ENCODE assay signal across 21 mouse cellular contexts in the genomic region with DNA sequence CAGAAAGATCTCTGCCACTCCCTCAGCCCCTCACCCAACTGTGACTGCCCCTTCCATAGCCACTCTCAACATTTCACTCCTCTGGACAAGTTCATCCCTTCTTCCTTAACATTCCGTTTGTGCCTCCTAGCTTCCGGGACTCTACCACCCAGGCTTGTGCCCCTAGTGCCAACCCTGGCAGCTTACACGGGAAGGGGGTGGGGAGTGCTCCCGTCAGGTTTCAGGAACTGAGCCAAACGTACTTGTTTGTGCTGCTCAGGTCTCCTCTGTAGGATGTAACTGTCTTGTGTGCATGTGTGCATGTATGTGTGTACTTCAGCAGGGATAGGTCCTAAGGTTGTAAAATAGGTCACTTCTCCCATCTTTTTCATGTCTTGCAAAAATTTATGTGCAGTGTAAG. TPM values are rescaled to one million over a fixed set of nuclear protein-coding genes. Genes with fewer than 3 reads are reported as not detected.
DNase-seq lines count a peak whose midpoint lies in the region; ATAC-seq and TF ChIP-seq lines count a peak whose summit lies in the region.
"Had no signal": no experiment of that assay in that cellular context is flagged by ENCODE, and none has a peak within 500 bp of the region (broad histone marks: within the 10 kb centered on the region; RNA-seq: fewer than 3 reads in every experiment).

No protein-coding gene starts in this region.

- H3K9ac ChIP-seq in forebrain, postnatal 0 days: no peak overlapping the region
- H3K9ac ChIP-seq in forebrain, embryonic 15.5 days (replicated peaks): no peak overlapping the region
- no peak overlapping the region for H3K9ac ChIP-seq in hindbrain, postnatal 0 days (replicated peaks; ENCODE audit: low read length)
- no peak overlapping the region for H3K9ac ChIP-seq in hindbrain, embryonic 16.5 days (ENCODE audit: low read depth, low read length)
- H3K9ac ChIP-seq: embryonic facial prominence, embryonic 12.5 days; forebrain, embryonic 12.5 days; heart, embryonic 13.5 days; hindbrain, embryonic 14.5 days had no signal

- no peak overlapping the region for H3K27ac ChIP-seq in forebrain, postnatal 0 days (ENCODE audit: low read depth, low read length)
- no peak overlapping the region for H3K27ac ChIP-seq in forebrain, embryonic 15.5 days (replicated peaks)
- no peak overlapping the region for H3K27ac ChIP-seq in hindbrain, postnatal 0 days
- no peak overlapping the region for H3K27ac ChIP-seq in hindbrain, embryonic 16.5 days (ENCODE audit: low read depth, low read length)
- H3K27ac ChIP-seq: embryonic facial prominence, embryonic 12.5 days; forebrain, embryonic 12.5 days; heart, embryonic 13.5 days; hindbrain, embryonic 10.5 days; hindbrain, embryonic 14.5 days had no signal

- no peaks in the 10 kb centered on the region for H3K27me3 ChIP-seq in forebrain, postnatal 0 days (ENCODE audit: insufficient read depth, low read length)
- H3K27me3 ChIP-seq in forebrain, embryonic 15.5 days: no peaks in the 10 kb centered on the region
- H3K27me3 ChIP-seq in hindbrain, postnatal 0 days (ENCODE audit: insufficient read depth, low read length): no peaks in the 10 kb centered on the region
- no peaks in the 10 kb centered on the region for H3K27me3 ChIP-seq in hindbrain, embryonic 16.5 days (replicated peaks; ENCODE audit: control insufficient read depth, insufficient read depth, low read length)
- H3K27me3 ChIP-seq: CH12.LX; embryonic facial prominence, embryonic 12.5 days; forebrain, embryonic 12.5 days; heart, embryonic 13.5 days; Patski had no signal

- no peak for ATAC-seq in forebrain, postnatal 0 days
- ATAC-seq in forebrain, embryonic 15.5 days (replicated peaks): no peak
- ATAC-seq in hindbrain, postnatal 0 days: no peak
- no peak for ATAC-seq in hindbrain, embryonic 16.5 days
- ATAC-seq in erythroid progenitor cell, adult 5-6 weeks (replicated peaks; ENCODE audit: low FRiP score, poor library complexity, severe bottlenecking): no peak
- ATAC-seq: activated CD4-positive, CD25-positive, alpha-beta regulatory T cell, adult 4 months; inflammation-experienced regulatory T-cells, adult 6 months; intestine, postnatal 0 days; Patski had no signal

- WGBS in forebrain, postnatal 0 days: 36% methylated on average over 5 of the region's 5 CpGs
- 36% methylated on average over 5 of the region's 5 CpGs for WGBS in forebrain, embryonic 15.5 days
- WGBS in hindbrain, postnatal 0 days: 35% methylated on average over 5 of the region's 5 CpGs
- WGBS in hindbrain, embryonic 16.5 days: 47% methylated on average over 5 of the region's 5 CpGs

- no peaks in the 10 kb centered on the region for H3K9me3 ChIP-seq in forebrain, postnatal 0 days (ENCODE audit: low read length)
- H3K9me3 ChIP-seq in forebrain, embryonic 15.5 days: no peaks in the 10 kb centered on the region
- no peaks in the 10 kb centered on the region for H3K9me3 ChIP-seq in hindbrain, postnatal 0 days (ENCODE audit: low read length)
- H3K9me3 ChIP-seq in hindbrain, embryonic 16.5 days (ENCODE audit: control insufficient read depth, low read length): no peaks in the 10 kb centered on the region
- H3K9me3 ChIP-seq: embryonic facial prominence, embryonic 12.5 days; forebrain, embryonic 12.5 days; heart, embryonic 13.5 days; hindbrain, embryonic 10.5 days had no signal

- no peak for TF ChIP-seq CTCF in forebrain, postnatal 0 days (IDR thresholded peaks at IDR 0.05; ENCODE audit: low read depth)
- TF ChIP-seq CTCF in hindbrain, postnatal 0 days (IDR thresholded peaks at IDR 0.05; ENCODE audit: low read depth): no peak

- H3K4me3 ChIP-seq in forebrain, postnatal 0 days (ENCODE audit: low read depth, low read length): no peak overlapping the region
- H3K4me3 ChIP-seq in forebrain, embryonic 15.5 days: no peak overlapping the region
- H3K4me3 ChIP-seq in hindbrain, postnatal 0 days (ENCODE audit: low read length): no peak overlapping the region
- H3K4me3 ChIP-seq in hindbrain, embryonic 16.5 days (ENCODE audit: low read length): no peak overlapping the region
- H3K4me3 ChIP-seq: embryonic facial prominence, embryonic 12.5 days; forebrain, embryonic 12.5 days; heart, embryonic 13.5 days; hindbrain, embryonic 10.5 days had no signal

- no peak overlapping the region for H3K4me2 ChIP-seq in forebrain, postnatal 0 days (ENCODE audit: low read depth)
- H3K4me2 ChIP-seq in forebrain, embryonic 15.5 days (replicated peaks): no peak overlapping the region
- no peak overlapping the region for H3K4me2 ChIP-seq in hindbrain, postnatal 0 days (ENCODE audit: low read depth, low read length)
- H3K4me2 ChIP-seq in hindbrain, embryonic 16.5 days (ENCODE audit: low read length): no peak overlapping the region
- H3K4me2 ChIP-seq: embryonic facial prominence, embryonic 12.5 days; forebrain, embryonic 12.5 days; heart, embryonic 13.5 days; hindbrain, embryonic 14.5 days had no signal

- peaks cover 30% of the 10 kb centered on the region for H3K4me1 ChIP-seq in forebrain, postnatal 0 days (ENCODE audit: insufficient read depth)
- H3K4me1 ChIP-seq in forebrain, embryonic 15.5 days: peaks cover 74% of the 10 kb centered on the region
- peaks cover 43% of the 10 kb centered on the region for H3K4me1 ChIP-seq in hindbrain, postnatal 0 days (ENCODE audit: insufficient read depth, low read length)
- H3K4me1 ChIP-seq in hindbrain, embryonic 16.5 days (ENCODE audit: control insufficient read depth, insufficient read depth, low read depth, low read length): peaks cover 32% of the 10 kb centered on the region

- no peaks in the 10 kb centered on the region for H3K36me3 ChIP-seq in forebrain, postnatal 0 days (ENCODE audit: insufficient read depth)
- no peaks in the 10 kb centered on the region for H3K36me3 ChIP-seq in forebrain, embryonic 15.5 days
- no peaks in the 10 kb centered on the region for H3K36me3 ChIP-seq in hindbrain, postnatal 0 days (ENCODE audit: insufficient read depth, low read length)
- H3K36me3 ChIP-seq in hindbrain, embryonic 16.5 days (ENCODE audit: control insufficient read depth, insufficient read depth, low read length): no peaks in the 10 kb centered on the region
- H3K36me3 ChIP-seq: forebrain, embryonic 12.5 days had no signal

- DNase-seq in forebrain, postnatal 0 days: peak; percentile 18
- peak; percentile 44 for DNase-seq in hindbrain, postnatal 0 days (ENCODE audit: low spot score)
- peak; percentile 14 for DNase-seq in urinary bladder, adult 2 months (ENCODE audit: low spot score)
- no peak for DNase-seq in urinary bladder, postnatal 4 days (ENCODE audit: low spot score in 2 of 2)
- DNase-seq: adrenal gland, postnatal 14 days; cerebellum, adult 8-10 months; gastrocnemius, postnatal 10 days; heart, postnatal 14 days had no signal

RNA-seq across cellular contexts. Expression of a gene that starts 51.1 kb away (rescaled TPM):
- total RNA-seq in forebrain, postnatal 0 days (2014; rRNA removed): 5.1 and 8.8 TPM in 2 replicates
- 4.9 and 6.2 TPM in 2 replicates for polyA plus RNA-seq in forebrain, postnatal 0 days (2015; fragmentation: Nextera tagmentation; extraction: Ambion mirVana)
- polyA plus RNA-seq in forebrain, embryonic 15.5 days (2015; fragmentation: Nextera tagmentation; extraction: Ambion mirVana): 6.2 and 7.9 TPM in 2 replicates
- 7.6 and 9.5 TPM in 2 replicates for total RNA-seq in hindbrain, postnatal 0 days (2014; rRNA removed)
- 6.2 and 7.1 TPM in 2 replicates for polyA plus RNA-seq in hindbrain, postnatal 0 days (2015; fragmentation: Nextera tagmentation; extraction: Ambion mirVana)
- 4.1 and 8.8 TPM in 2 replicates for polyA plus RNA-seq in hindbrain, embryonic 16.5 days (2015; fragmentation: Nextera tagmentation; extraction: Ambion mirVana)
- polyA plus RNA-seq in urinary bladder, adult 2 months (2012; rRNA removed): 21.6 and 22.7 TPM in 2 replicates
- total RNA-seq in erythroid progenitor cell, adult 5-6 weeks (2015; ENCODE audit: low replicate concordance): 3.2 and 5.0 TPM in 2 replicates
- total RNA-seq in erythroid progenitor cell, adult 5-6 weeks (2017; ENCODE audit: low replicate concordance): 3.5 and 3.9 TPM in 2 replicates

Comparison
In these comparisons a context has a peak if more than half of its experiments do, and no peak if none do; other contexts are left out.
1. DNase-seq: peak in forebrain, postnatal 0 days (single experiment), hindbrain, postnatal 0 days (single experiment) and urinary bladder, adult 2 months (single experiment); none in urinary bladder, postnatal 4 days (0 of 2).